Mouse (Mus musculus) heart, embryonic 13.5 days (tissue): ENCODE results near the gene Olfr212. TPM values are rescaled to one million over a fixed set of nuclear protein-coding genes. Genes with fewer than 3 reads are reported as not detected.
"Not testable (repeated sequence)": the region's sequence is repeated elsewhere in the genome, so short reads cannot be mapped to it uniquely, and the experiment has no call there.

ENCODE experiments used
- ATAC-seq: fragments of 200-750 bp; cut with Nextera tagmentation; 2 replicates; pipeline ENCODE4 v1.8.0; 2017; ENCODE audit warnings: moderate TSS enrichment; ENCODE audit not compliant: insufficient number of reproducible peaks, low FRiP score, low TSS enrichment; ENCODE audit errors: extremely low read depth
- H3K27ac ChIP-seq: fragments of 300-500 bp; sonication (generic); replicated peaks from 2 replicates; pipeline ENCODE4 v1.5.1; 2015; ENCODE audit warnings: moderate library complexity, mild to moderate bottlenecking, inconsistent platforms
- H3K27me3 ChIP-seq: fragments of 300-500 bp; sonication (generic); replicated peaks from 2 replicates; pipeline ENCODE4 v1.6.1; 2015; ENCODE audit warnings: mild to moderate bottlenecking, inconsistent platforms
- H3K36me3 ChIP-seq: fragments of 300-500 bp; sonication (generic); 2 replicates; pipeline ENCODE4 v1.6.1; 2015; ENCODE audit warnings: mild to moderate bottlenecking, inconsistent platforms
- H3K4me1 ChIP-seq: fragments of 300-500 bp; sonication (generic); 2 replicates; pipeline ENCODE4 v1.6.1; 2015; ENCODE audit warnings: inconsistent platforms
- H3K4me2 ChIP-seq: fragments of 300-500 bp; sonication (generic); 2 replicates; pipeline ENCODE4 v1.6.1; 2015; ENCODE audit warnings: inconsistent platforms, mild to moderate bottlenecking, moderate library complexity
- H3K4me3 ChIP-seq: fragments of 300-500 bp; sonication (generic); 2 replicates; pipeline ENCODE4 v1.5.1; 2015; ENCODE audit warnings: moderate library complexity, mild to moderate bottlenecking, inconsistent platforms
- H3K9ac ChIP-seq: fragments of 300-500 bp; sonication (generic); 2 replicates; pipeline ENCODE4 v1.6.1; 2015; ENCODE audit warnings: inconsistent platforms, mild to moderate bottlenecking, moderate library complexity
- H3K9me3 ChIP-seq: fragments of 300-500 bp; sonication (generic); 2 replicates; pipeline ENCODE4 v1.6.1; 2016; ENCODE audit warnings: inconsistent platforms
- WGBS: fragments of 180-500 bp; shearing (Covaris S2); methylation state at CpG from one replicate; pipeline ENCODE4 v1.1.7; 2015; ENCODE audit warnings: mixed read lengths; 5-methylcytosine and 5-hydroxymethylcytosine counted together
- polyA plus RNA-seq: library from polyadenylated mRNA; unstranded; fragments of >200 nt; fragmentation: Nextera tagmentation; extraction: Ambion mirVana; gene quantifications from 2 replicates; pipeline ENCODE4 v1.2.1, GENCODE M21; 2015

Olfr212 gene
- polyA plus RNA-seq, 1 experiment from 2014 or later, result not detected

- H3K4me3 ChIP-seq, result no peak within 1 kb of the TSS
- H3K27ac ChIP-seq, result no peak within 1 kb of the TSS
- H3K4me1 ChIP-seq, result no peaks in the 10 kb centered on the region
- H3K4me2 ChIP-seq, result no peak within 1 kb of the TSS
- ATAC-seq, result no peak
- no peaks in the 10 kb centered on the region; the same call in 1 of the 2 replicates for H3K27me3 ChIP-seq
- WGBS, result 79% methylated on average over 1 of the region's 1 CpGs
- H3K9ac ChIP-seq, result no peak within 1 kb of the TSS
- no peaks in the 10 kb centered on the region for H3K9me3 ChIP-seq
- no peaks in the 10 kb centered on the region for H3K36me3 ChIP-seq
Observed at GRCm38 (mm10) chr6:116538156-116538555, 31.8 kb downstream of the Olfr212 start, which contains the start of gene Olfr213. TSS of gene Olfr213 (plus strand) at chr6:116538456.

GRCm38 (mm10) chr6:116542500-116542899 lies 36.2 kb downstream of the Olfr212 start:
- Histone ChIP-seq H3K9ac (no peak overlapping the region), H3K27ac (no peak overlapping the region), H3K4me1 (no peaks in the 10 kb centered on the region), H3K4me2 (no peak overlapping the region), H3K4me3 (no peak overlapping the region), H3K27me3 (no peaks in the 10 kb centered on the region; the same call in 1 of the 2 replicates), H3K9me3 (no peaks in the 10 kb centered on the region), H3K36me3 (no peaks in the 10 kb centered on the region)
- 80% methylated on average over 2 of the region's 2 CpGs for WGBS
- no peak for ATAC-seq

GRCm38 (mm10) chr6:116550841-116551240 lies 44.5 kb downstream of the Olfr212 start, which contains the start of gene Gm5580:
TSS of gene Gm5580 (plus strand) at chr6:116551141.
- H3K4me1 ChIP-seq, H3K36me3 ChIP-seq, H3K4me2 ChIP-seq, H3K9ac ChIP-seq, H3K27me3 ChIP-seq, H3K9me3 ChIP-seq, ATAC-seq, H3K4me3 ChIP-seq, H3K27ac ChIP-seq: not testable (repeated sequence)
- 86% methylated on average over 11 of the region's 11 CpGs for WGBS

DNA sequence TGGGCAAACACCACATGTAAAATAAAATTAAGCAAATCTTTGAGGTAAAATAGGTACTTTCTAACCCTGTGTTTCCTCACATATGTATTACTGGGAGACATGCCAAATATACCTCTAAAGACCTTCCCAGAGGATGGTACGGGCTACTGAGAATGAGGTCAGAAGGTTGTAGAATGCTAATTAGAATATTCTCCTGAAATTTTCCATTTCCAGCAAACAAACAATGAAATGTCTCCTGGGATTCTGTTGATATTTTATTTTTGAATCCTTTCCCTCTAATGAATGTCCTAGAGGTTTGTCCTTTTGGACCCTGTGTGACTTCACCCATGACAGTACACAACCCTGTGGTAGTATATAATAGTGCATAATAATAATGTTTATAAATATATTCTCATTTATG lies 47.6 kb downstream of the Olfr212 start, which contains the start of gene Olfr214:
Gene Olfr214 (plus strand): TSS at position 301 of the 400 bp plus-strand sequence.
- WGBS, result 74% methylated on average over 1 of the region's 1 CpGs
- no peak within 1 kb of the TSS for H3K4me2 ChIP-seq
- no peak for ATAC-seq
- no peak within 1 kb of the TSS for H3K4me3 ChIP-seq
- no peaks in the 10 kb centered on the region for H3K9me3 ChIP-seq
- H3K36me3 ChIP-seq, result no peaks in the 10 kb centered on the region
- no peaks in the 10 kb centered on the region; the same call in 1 of the 2 replicates for H3K27me3 ChIP-seq
- H3K4me1 ChIP-seq, result no peaks in the 10 kb centered on the region
- no peak within 1 kb of the TSS for H3K9ac ChIP-seq
- H3K27ac ChIP-seq, result no peak within 1 kb of the TSS

DNA sequence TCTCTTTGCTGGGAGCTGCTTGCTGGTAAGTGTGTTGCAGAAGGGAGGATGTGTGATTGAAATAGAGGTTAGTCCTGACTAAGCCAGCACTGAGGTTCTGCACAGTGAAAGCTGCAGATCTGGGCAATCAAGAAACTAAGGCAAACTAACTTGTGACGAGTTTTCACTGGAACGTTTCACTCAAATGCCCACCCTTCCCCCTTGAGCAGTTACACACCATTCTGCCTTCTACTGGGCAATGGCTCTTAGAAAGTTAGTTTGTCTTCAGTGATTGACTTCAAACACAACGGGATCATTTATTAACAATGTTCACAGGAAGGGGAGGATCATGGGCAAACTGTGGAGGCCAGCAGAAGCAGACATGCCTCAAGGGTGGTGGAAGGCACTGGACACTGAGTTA lies 48.6 kb downstream of the Olfr212 start:
- Histone ChIP-seq H3K27ac (no peak overlapping the region), H3K4me3 (no peak overlapping the region), H3K4me2 (no peak overlapping the region), H3K4me1 (no peaks in the 10 kb centered on the region), H3K9ac (no peak overlapping the region), H3K27me3 (peaks cover 2% of the 10 kb centered on the region; the same call in 1 of the 2 replicates), H3K36me3 (no peaks in the 10 kb centered on the region), H3K9me3 (no peaks in the 10 kb centered on the region)
- 63% methylated on average over 3 of the region's 3 CpGs for WGBS
- no peak for ATAC-seq

Other genes with a start within 250 kb of the Olfr212 start
- gene Zfand4, start 242.3 kb upstream of the Olfr212 start, polyA plus RNA-seq, result 2.8 and 3.2 TPM in 2 replicates
- gene March8, start 168.5 kb upstream of the Olfr212 start, polyA plus RNA-seq, result 22.6 and 25.0 TPM in 2 replicates
- 2.6 and 2.9 TPM in 2 replicates for gene Alox5, start 45.3 kb upstream of the Olfr212 start, polyA plus RNA-seq
- gene Olfr211, start 17.4 kb upstream of the Olfr212 start, polyA plus RNA-seq, result not detected in 2 replicates
- gene Olfr213, start 31.9 kb downstream of the Olfr212 start, polyA plus RNA-seq, result not detected in 2 replicates
- 0.51 and 0.61 TPM in 2 replicates for gene Gm5580, start 44.6 kb downstream of the Olfr212 start, polyA plus RNA-seq
- gene Olfr214, start 47.7 kb downstream of the Olfr212 start, polyA plus RNA-seq, result not detected in 2 replicates
- gene Olfr215, start 77.7 kb downstream of the Olfr212 start, polyA plus RNA-seq, result not detected in 2 replicates
- gene Zfp422, start 122.5 kb downstream of the Olfr212 start, polyA plus RNA-seq, result 82.4 and 83.3 TPM in 2 replicates
- 16.1 and 17.5 TPM in 2 replicates for gene Depp1, start 144.1 kb downstream of the Olfr212 start, polyA plus RNA-seq
- 5.5 and 6.4 TPM in 2 replicates for gene Rassf4, start 167.4 kb downstream of the Olfr212 start, polyA plus RNA-seq
- 0.04 and 0.08 TPM in 2 replicates for gene Tmem72, start 210.4 kb downstream of the Olfr212 start, polyA plus RNA-seq